Comparison of ENCODE assay signal across 8 mouse cellular contexts in the genomic region with DNA sequence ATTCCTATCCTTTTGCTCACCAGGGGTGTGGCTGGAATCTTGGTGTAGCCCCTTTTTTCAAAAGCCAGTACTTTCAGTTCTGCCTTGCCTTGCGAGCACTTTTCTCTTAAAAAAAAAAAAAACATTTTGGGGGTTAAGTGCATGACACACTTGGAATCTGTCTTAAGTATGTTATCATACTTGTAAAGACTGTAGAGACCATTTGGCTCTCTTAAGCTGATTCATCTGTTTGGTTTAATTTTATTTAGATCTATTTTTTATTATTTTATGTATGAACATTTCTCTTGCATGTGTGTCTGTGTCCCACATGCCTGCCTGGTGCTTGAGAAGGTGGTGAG. TPM values are rescaled to one million over a fixed set of nuclear protein-coding genes. Genes with fewer than 3 reads are reported as not detected.
DNase-seq lines count a peak whose midpoint lies in the region; ATAC-seq and TF ChIP-seq lines count a peak whose summit lies in the region.

No protein-coding gene starts in this region.

- ATAC-seq in hindbrain, postnatal 0 days: no peak
- no peak for ATAC-seq in neural tube, embryonic 13.5 days (ENCODE audit: low read depth)
- no peak for ATAC-seq in monocyte, adult 5-6 weeks (replicated peaks; ENCODE audit: insufficient number of reproducible peaks, low FRiP score, low TSS enrichment, poor library complexity, severe bottlenecking)

- peak overlapping the region; percentile 55 for H3K4me3 ChIP-seq in left cerebral cortex, adult 2 months
- H3K4me3 ChIP-seq in brown adipose tissue, adult 24 weeks (ENCODE audit: insufficient read depth, low read depth, low read length): peak overlapping the region; percentile 99
- H3K4me3 ChIP-seq in hindbrain, postnatal 0 days (ENCODE audit: low read length): peak overlapping the region; percentile 58
- peak overlapping the region; percentile 54 for H3K4me3 ChIP-seq in neural tube, embryonic 13.5 days

- no peak overlapping the region; the same call in 1 of the 2 replicates for H3K27ac ChIP-seq in left cerebral cortex, adult 2 months
- peak overlapping the region; percentile 100 for H3K27ac ChIP-seq in brown adipose tissue, adult 24 weeks (replicated peaks; ENCODE audit: low read depth, low read length)
- H3K27ac ChIP-seq in hindbrain, postnatal 0 days: peak overlapping the region; percentile 74; the same call in 1 of the 2 replicates
- no peak overlapping the region for H3K27ac ChIP-seq in neural tube, embryonic 13.5 days (replicated peaks)

- 41% methylated on average over 1 of the region's 1 CpGs for WGBS in hindbrain, postnatal 0 days
- 62% methylated on average over 1 of the region's 1 CpGs for WGBS in neural tube, embryonic 13.5 days

- intact Hi-C loops in left cerebral cortex, adult 2 months (cut with DNase I): loop anchor here (1.0 to 5.0 kb wide), 3 partner anchors 47 to 166 kb away; a partner anchor contains a TSS
- intact Hi-C loops in left cerebral cortex, postnatal 14 days (cut with DNase I): loop anchor here (5.0 kb wide), 1 partner anchor 46 kb away; a partner anchor contains a TSS

- H3K9ac ChIP-seq in hindbrain, postnatal 0 days (replicated peaks; ENCODE audit: low read length): peak overlapping the region; percentile 61
- H3K9ac ChIP-seq in neural tube, embryonic 13.5 days: peak overlapping the region; percentile 70

- peaks cover 3% of the 10 kb centered on the region for H3K4me1 ChIP-seq in brown adipose tissue, adult 24 weeks (ENCODE audit: control insufficient read depth, insufficient read depth, insufficient read length, low read length)
- H3K4me1 ChIP-seq in hindbrain, postnatal 0 days (ENCODE audit: insufficient read depth, low read length): no peaks in the 10 kb centered on the region
- H3K4me1 ChIP-seq in neural tube, embryonic 13.5 days (replicated peaks): no peaks in the 10 kb centered on the region

- no peak for DNase-seq in left cerebral cortex, adult 2 months (ENCODE audit: extremely low spot score in 1 of 2, low spot score in 2 of 2)
- no peak for DNase-seq in left cerebral cortex, postnatal 14 days (ENCODE audit: low spot score in 2 of 2)
- no peak for DNase-seq in hindbrain, postnatal 0 days (ENCODE audit: low spot score)
- no peak for DNase-seq in gastrocnemius, adult 18-20 months (ENCODE audit: low spot score)
- DNase-seq in adrenal gland, postnatal 4 days (ENCODE audit: low spot score in 2 of 2): no peak

- H3K9me3 ChIP-seq in hindbrain, postnatal 0 days (ENCODE audit: low read length): no peaks in the 10 kb centered on the region
- no peaks in the 10 kb centered on the region for H3K9me3 ChIP-seq in neural tube, embryonic 13.5 days

- TF ChIP-seq CTCF in left cerebral cortex, adult 2 months (IDR thresholded peaks at IDR 0.05): no peak
- TF ChIP-seq CTCF in hindbrain, postnatal 0 days (IDR thresholded peaks at IDR 0.05; ENCODE audit: low read depth): no peak

- peak overlapping the region; percentile 55 for H3K4me2 ChIP-seq in hindbrain, postnatal 0 days (ENCODE audit: low read depth, low read length)
- peak overlapping the region; percentile 57 for H3K4me2 ChIP-seq in neural tube, embryonic 13.5 days

- H3K27me3 ChIP-seq in hindbrain, postnatal 0 days (ENCODE audit: insufficient read depth, low read length): no peaks in the 10 kb centered on the region
- H3K27me3 ChIP-seq in neural tube, embryonic 13.5 days: no peaks in the 10 kb centered on the region

- H3K36me3 ChIP-seq in hindbrain, postnatal 0 days (ENCODE audit: insufficient read depth, low read length): no peaks in the 10 kb centered on the region
- H3K36me3 ChIP-seq in neural tube, embryonic 13.5 days: no peaks in the 10 kb centered on the region

RNA-seq across cellular contexts. Expression of a gene that starts 0.6 kb away (rescaled TPM):
- 10 to 100 TPM; 20.8 to 20.9 TPM for total RNA-seq in left cerebral cortex, adult 2 months (2021)
- 10 to 100 TPM; 23.4 to 24.4 TPM for total RNA-seq in left cerebral cortex, postnatal 14 days (2021)
- 68.1 and 81.0 TPM in 2 replicates for polyA plus RNA-seq in brown adipose tissue, adult 24 weeks (2012; ENCODE audit: insufficient read depth, insufficient read length, missing spikeins)
- total RNA-seq in hindbrain, postnatal 0 days (2014; rRNA removed): 21.3 and 28.1 TPM in 2 replicates
- polyA plus RNA-seq in hindbrain, postnatal 0 days (2015; fragmentation: Nextera tagmentation; extraction: Ambion mirVana): 49.5 and 50.7 TPM in 2 replicates
- polyA plus RNA-seq in neural tube, embryonic 13.5 days (2015; fragmentation: Nextera tagmentation; extraction: Ambion mirVana): 42.2 and 46.0 TPM in 2 replicates
- 10 to 100 TPM; 18.0 to 18.8 TPM for total RNA-seq in gastrocnemius, adult 18-20 months (2021)
- total RNA-seq in monocyte, adult 5-6 weeks (2017): 93.2 to 185 TPM (median 176 TPM) in 3 replicates
- 10 to 100 TPM; 36.2 to 38.2 TPM for total RNA-seq in adrenal gland, postnatal 4 days (2021)

RNA-seq across cellular contexts. Expression of a gene that starts 46.6 kb away (rescaled TPM):
- total RNA-seq in left cerebral cortex, adult 2 months (2021): 10 to 100 TPM; 73.3 to 74.0 TPM
- 10 to 100 TPM; 67.5 to 76.5 TPM for total RNA-seq in left cerebral cortex, postnatal 14 days (2021)
- polyA plus RNA-seq in brown adipose tissue, adult 24 weeks (2012; ENCODE audit: insufficient read depth, insufficient read length, missing spikeins): 117 and 194 TPM in 2 replicates
- total RNA-seq in hindbrain, postnatal 0 days (2014; rRNA removed): 30.2 and 34.6 TPM in 2 replicates
- polyA plus RNA-seq in hindbrain, postnatal 0 days (2015; fragmentation: Nextera tagmentation; extraction: Ambion mirVana): 107 and 109 TPM in 2 replicates
- 79.9 and 92.8 TPM in 2 replicates for polyA plus RNA-seq in neural tube, embryonic 13.5 days (2015; fragmentation: Nextera tagmentation; extraction: Ambion mirVana)
- total RNA-seq in gastrocnemius, adult 18-20 months (2021): 10 to 100 TPM; 17.1 to 25.8 TPM
- 2,269 to 2,897 TPM (median 2,355 TPM) in 3 replicates for total RNA-seq in monocyte, adult 5-6 weeks (2017)
- total RNA-seq in adrenal gland, postnatal 4 days (2021): 100 to 1,000 TPM; 117 to 120 TPM

Comparison
In these comparisons a context has a peak if more than half of its experiments do, and no peak if none do; other contexts are left out.
1. H3K27ac ChIP-seq: peak in brown adipose tissue, adult 24 weeks (single experiment) and hindbrain, postnatal 0 days (single experiment); none in left cerebral cortex, adult 2 months (single experiment) and neural tube, embryonic 13.5 days (single experiment).
2. RNA of a gene that starts 46.6 kb away (total RNA-seq): 2,269 to 2,897 TPM in monocyte, adult 5-6 weeks; 117 to 120 TPM in adrenal gland, postnatal 4 days, 67.5 to 76.5 TPM in left cerebral cortex, postnatal 14 days, 73.3 to 74.0 TPM in left cerebral cortex, adult 2 months, 30.2 to 34.6 TPM in hindbrain, postnatal 0 days and 17.1 to 25.8 TPM in gastrocnemius, adult 18-20 months; every median in the first group is over 10 times any median in the second.
3. Peak in every context shown above with its lines, with median percentiles within 50 percentile points of each other: H3K4me3 ChIP-seq.